Mouse (Mus musculus): ENCODE results near the gene Lysmd4. TPM values are rescaled to one million over a fixed set of nuclear protein-coding genes. Genes with fewer than 3 reads are reported as not detected.

Lysmd4 gene
- polyA plus RNA-seq, 1 experiment = 46.8 TPM

DNA sequence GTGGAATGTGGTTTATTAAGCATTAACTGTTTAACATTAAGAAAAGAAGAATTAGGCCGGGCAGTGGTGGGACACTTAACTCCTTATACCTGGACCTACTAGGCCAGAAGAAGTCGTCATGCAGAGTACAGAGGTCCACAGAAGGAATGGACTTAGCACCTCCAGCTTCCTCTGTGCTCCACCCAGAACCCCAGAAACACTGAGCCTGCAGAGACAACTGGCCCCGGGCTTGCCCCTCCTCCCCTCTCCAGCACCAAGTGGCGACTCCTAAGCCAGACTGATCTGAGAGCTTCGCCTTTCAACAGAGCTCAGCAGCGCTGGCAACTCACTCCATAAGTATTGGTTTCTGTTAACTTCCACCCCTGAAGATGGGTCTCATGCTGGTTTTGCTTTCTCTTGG, 14.6 kb upstream of the Lysmd4 start:
- H3K27me3 ChIP-seq (ENCODE audit: control insufficient read depth, insufficient read depth, low read length) = no peaks in the 10 kb centered on the region
- TF ChIP-seq CTCF (IDR thresholded peaks at IDR 0.05; ENCODE audit: borderline replicate concordance, insufficient read depth, low read depth, low read length) (no peak), POLR2A (IDR thresholded peaks at IDR 0.05; ENCODE audit: borderline replicate concordance, insufficient read depth, low read length) (no peak)
- DNase-seq = no peak
- 57% methylated on average over 6 of the region's 6 CpGs for WGBS
- no peak overlapping the region for H3K27ac ChIP-seq (ENCODE audit: insufficient read depth, low read length)
- H3K4me3 ChIP-seq (replicated peaks; ENCODE audit: insufficient read depth, low read depth, low read length) = no peak overlapping the region
- H3K4me1 ChIP-seq (ENCODE audit: control insufficient read depth, insufficient read depth, low read length) = no peaks in the 10 kb centered on the region

DNA sequence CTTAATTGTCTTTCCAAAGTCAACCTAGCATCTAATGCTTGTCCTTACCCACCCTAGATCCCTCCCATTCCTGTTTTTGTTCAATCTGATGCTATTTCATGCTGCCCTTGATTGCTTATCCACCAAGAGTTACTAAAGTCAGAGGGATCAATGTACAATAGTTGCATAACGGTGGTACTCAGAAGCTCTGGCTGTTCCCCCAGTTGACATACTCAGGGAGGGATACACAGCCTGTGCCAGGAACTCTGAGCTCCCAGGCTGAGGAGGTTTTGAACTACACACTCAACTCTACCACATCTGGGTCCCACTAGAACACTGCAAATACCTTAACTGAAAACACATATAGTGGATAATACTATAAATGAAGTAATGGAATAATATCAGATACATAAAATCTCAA, 14.0 kb upstream of the Lysmd4 start:
- 67% methylated on average over 1 of the region's 1 CpGs for WGBS
- DNase-seq = no peak
- no peak overlapping the region for H3K27ac ChIP-seq (ENCODE audit: insufficient read depth, low read length)
- H3K27me3 ChIP-seq (ENCODE audit: control insufficient read depth, insufficient read depth, low read length) = no peaks in the 10 kb centered on the region
- no peak for TF ChIP-seq CTCF (IDR thresholded peaks at IDR 0.05; ENCODE audit: borderline replicate concordance, insufficient read depth, low read depth, low read length)
- no peak for TF ChIP-seq POLR2A (IDR thresholded peaks at IDR 0.05; ENCODE audit: borderline replicate concordance, insufficient read depth, low read length)
- H3K4me3 ChIP-seq (replicated peaks; ENCODE audit: insufficient read depth, low read depth, low read length) = no peak overlapping the region
- H3K4me1 ChIP-seq (ENCODE audit: control insufficient read depth, insufficient read depth, low read length) = no peaks in the 10 kb centered on the region

DNA sequence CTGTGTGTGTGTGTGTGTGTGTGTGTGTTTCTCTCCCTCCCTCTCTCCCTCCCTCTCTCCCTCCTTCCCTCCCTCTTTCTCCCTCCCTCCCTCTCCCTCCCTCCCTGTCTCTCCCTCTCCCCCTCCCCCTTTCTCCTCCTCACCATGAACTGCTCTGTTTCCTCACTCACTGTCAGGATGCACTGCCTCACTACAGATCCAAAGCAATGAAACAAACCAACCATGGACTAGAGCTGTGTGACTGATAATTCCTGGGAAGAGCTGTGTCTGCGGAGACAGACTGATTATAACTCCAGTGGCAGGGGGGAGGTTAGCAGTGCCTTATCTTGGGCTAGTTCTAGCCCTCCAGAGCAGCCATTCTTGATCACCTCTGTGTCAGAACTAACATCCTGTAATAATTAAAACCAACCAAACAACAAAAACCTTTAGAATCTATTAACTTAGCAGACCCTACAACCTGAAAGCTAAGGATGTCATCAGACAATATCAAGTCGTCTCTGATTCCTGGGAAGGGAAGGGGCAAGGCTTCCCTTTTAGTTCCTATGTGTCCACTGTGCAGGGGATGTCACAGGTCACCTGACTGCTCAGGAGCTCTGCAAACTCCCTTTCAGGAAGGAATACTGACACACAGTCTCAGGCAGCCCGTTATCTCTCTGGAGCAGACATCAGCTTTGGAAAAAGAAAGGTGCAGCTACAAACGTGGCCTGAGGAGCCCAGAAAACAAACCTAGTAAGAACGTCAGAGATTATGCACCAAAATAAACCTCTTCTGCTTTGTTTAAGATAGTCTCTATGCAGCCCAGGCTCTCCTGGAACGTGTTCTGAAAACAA, 12.1 kb upstream of the Lysmd4 start:
- WGBS = 84% methylated on average over 6 of the region's 6 CpGs
- DNase-seq = no peak
- Histone ChIP-seq H3K27ac (ENCODE audit: insufficient read depth, low read length) (no peak overlapping the region), H3K4me3 (replicated peaks; ENCODE audit: insufficient read depth, low read depth, low read length) (no peak overlapping the region), H3K27me3 (ENCODE audit: control insufficient read depth, insufficient read depth, low read length) (no peaks in the 10 kb centered on the region), H3K4me1 (ENCODE audit: control insufficient read depth, insufficient read depth, low read length) (no peaks in the 10 kb centered on the region)
- TF ChIP-seq POLR2A (IDR thresholded peaks at IDR 0.05; ENCODE audit: borderline replicate concordance, insufficient read depth, low read length) (no peak), CTCF (IDR thresholded peaks at IDR 0.05; ENCODE audit: borderline replicate concordance, insufficient read depth, low read depth, low read length) (no peak)

DNA sequence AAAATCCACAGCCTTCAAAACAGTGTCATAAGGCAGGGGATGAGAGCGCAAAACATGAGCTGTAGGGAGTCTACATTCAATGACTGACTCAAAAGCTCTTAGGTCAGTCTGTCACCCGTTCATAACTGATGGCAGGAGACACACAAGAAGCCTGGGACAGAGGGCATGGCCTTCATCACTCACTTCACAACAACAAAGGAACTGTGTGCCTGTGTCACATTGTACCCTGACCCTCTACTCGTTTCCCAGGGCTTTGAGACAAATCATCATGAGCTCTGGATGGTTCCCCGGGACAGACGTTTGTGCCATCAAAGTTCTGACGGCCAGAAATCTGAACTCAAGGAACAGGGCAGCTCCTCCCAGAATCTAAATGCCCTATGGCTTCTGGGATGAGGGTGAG, 11.0 kb upstream of the Lysmd4 start:
- TF ChIP-seq CTCF (IDR thresholded peaks at IDR 0.05; ENCODE audit: borderline replicate concordance, insufficient read depth, low read depth, low read length) = no peak
- no peak for TF ChIP-seq POLR2A (IDR thresholded peaks at IDR 0.05; ENCODE audit: borderline replicate concordance, insufficient read depth, low read length)
- no peaks in the 10 kb centered on the region for H3K4me1 ChIP-seq (ENCODE audit: control insufficient read depth, insufficient read depth, low read length)
- H3K27ac ChIP-seq (ENCODE audit: insufficient read depth, low read length) = no peak overlapping the region
- H3K27me3 ChIP-seq (ENCODE audit: control insufficient read depth, insufficient read depth, low read length) = no peaks in the 10 kb centered on the region
- DNase-seq = no peak
- 64% methylated on average over 6 of the region's 6 CpGs for WGBS
- H3K4me3 ChIP-seq (replicated peaks; ENCODE audit: insufficient read depth, low read depth, low read length) = no peak overlapping the region

DNA sequence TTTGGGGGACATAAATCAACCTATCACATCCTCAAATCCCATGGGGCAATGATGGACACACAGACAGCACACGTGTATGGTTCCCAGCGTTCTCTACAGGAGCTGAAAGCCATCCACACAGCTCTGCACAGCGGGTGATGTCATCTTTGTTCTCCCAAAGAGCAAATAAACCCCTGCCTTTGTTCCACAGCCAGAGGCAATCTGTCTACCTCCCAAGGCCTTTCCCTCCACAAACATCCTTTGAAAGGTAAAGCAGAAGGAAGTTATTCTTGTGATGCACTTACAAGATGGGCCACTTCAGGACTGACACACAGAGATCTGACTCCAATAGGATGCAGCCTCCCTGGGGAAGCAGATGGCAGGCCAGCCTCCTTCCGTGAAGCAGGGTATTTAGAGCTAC, 10.4 kb upstream of the Lysmd4 start:
- Histone ChIP-seq H3K27ac (ENCODE audit: insufficient read depth, low read length) (no peak overlapping the region), H3K27me3 (ENCODE audit: control insufficient read depth, insufficient read depth, low read length) (no peaks in the 10 kb centered on the region), H3K4me3 (replicated peaks; ENCODE audit: insufficient read depth, low read depth, low read length) (no peak overlapping the region), H3K4me1 (ENCODE audit: control insufficient read depth, insufficient read depth, low read length) (no peaks in the 10 kb centered on the region)
- TF ChIP-seq POLR2A (IDR thresholded peaks at IDR 0.05; ENCODE audit: borderline replicate concordance, insufficient read depth, low read length) = no peak
- no peak for TF ChIP-seq CTCF (IDR thresholded peaks at IDR 0.05; ENCODE audit: borderline replicate concordance, insufficient read depth, low read depth, low read length)
- 58% methylated on average over 4 of the region's 4 CpGs for WGBS
- no peak for DNase-seq

DNA sequence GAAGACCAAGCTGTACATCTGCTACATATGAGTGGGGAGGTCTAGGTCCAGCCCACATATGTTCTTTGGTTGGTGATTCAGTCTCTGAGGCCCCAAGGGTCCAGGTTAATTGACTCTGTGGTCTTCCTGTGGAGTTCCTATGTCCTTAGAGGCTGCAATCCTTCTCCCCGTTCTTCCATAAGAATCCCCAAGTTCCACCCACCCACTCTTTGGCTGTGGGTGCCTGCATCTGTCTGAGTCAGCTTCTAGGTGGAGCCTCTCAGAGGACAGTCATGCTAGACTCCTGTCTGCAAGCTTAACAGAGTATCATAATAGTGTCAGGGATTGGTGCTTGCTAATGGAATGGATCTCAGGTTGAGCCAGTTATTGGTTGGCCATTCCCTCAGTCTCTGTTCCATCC, 8.8 kb upstream of the Lysmd4 start:
- no peak for TF ChIP-seq POLR2A (IDR thresholded peaks at IDR 0.05; ENCODE audit: borderline replicate concordance, insufficient read depth, low read length)
- no peak for TF ChIP-seq CTCF (IDR thresholded peaks at IDR 0.05; ENCODE audit: borderline replicate concordance, insufficient read depth, low read depth, low read length)
- DNase-seq = no peak
- H3K4me1 ChIP-seq (ENCODE audit: control insufficient read depth, insufficient read depth, low read length) = no peaks in the 10 kb centered on the region
- no peaks in the 10 kb centered on the region for H3K27me3 ChIP-seq (ENCODE audit: control insufficient read depth, insufficient read depth, low read length)
- no peak overlapping the region for H3K27ac ChIP-seq (ENCODE audit: insufficient read depth, low read length)
- WGBS = 76% methylated on average over 1 of the region's 1 CpGs
- no peak overlapping the region for H3K4me3 ChIP-seq (replicated peaks; ENCODE audit: insufficient read depth, low read depth, low read length)

DNA sequence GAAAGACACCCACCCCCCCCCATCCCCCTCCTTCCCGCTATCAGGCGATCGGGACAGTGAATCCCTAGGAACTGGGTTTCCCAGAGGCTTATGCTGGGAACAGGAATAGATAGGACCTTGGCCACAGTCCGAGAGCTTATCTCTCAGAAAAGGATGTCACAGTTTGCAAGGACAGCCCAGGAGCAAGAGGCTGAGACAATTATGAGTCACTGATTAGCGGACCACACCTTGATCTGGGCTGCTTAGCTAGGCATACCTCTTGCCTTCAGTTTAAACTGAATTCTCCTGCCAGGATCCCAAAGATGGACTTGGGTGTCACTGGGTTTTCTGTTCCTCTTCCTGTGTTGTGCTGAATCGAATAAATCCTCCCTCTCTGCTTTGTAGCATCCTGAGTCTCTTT, 6.0 kb upstream of the Lysmd4 start:
- H3K4me1 ChIP-seq (ENCODE audit: control insufficient read depth, insufficient read depth, low read length) = no peaks in the 10 kb centered on the region
- TF ChIP-seq CTCF (IDR thresholded peaks at IDR 0.05; ENCODE audit: borderline replicate concordance, insufficient read depth, low read depth, low read length) (no peak), POLR2A (IDR thresholded peaks at IDR 0.05; ENCODE audit: borderline replicate concordance, insufficient read depth, low read length) (no peak)
- no peak overlapping the region for H3K4me3 ChIP-seq (replicated peaks; ENCODE audit: insufficient read depth, low read depth, low read length)
- DNase-seq = no peak
- no peak overlapping the region for H3K27ac ChIP-seq (ENCODE audit: insufficient read depth, low read length)
- H3K27me3 ChIP-seq (ENCODE audit: control insufficient read depth, insufficient read depth, low read length) = no peaks in the 10 kb centered on the region
- 89% methylated on average over 6 of the region's 6 CpGs for WGBS

DNA sequence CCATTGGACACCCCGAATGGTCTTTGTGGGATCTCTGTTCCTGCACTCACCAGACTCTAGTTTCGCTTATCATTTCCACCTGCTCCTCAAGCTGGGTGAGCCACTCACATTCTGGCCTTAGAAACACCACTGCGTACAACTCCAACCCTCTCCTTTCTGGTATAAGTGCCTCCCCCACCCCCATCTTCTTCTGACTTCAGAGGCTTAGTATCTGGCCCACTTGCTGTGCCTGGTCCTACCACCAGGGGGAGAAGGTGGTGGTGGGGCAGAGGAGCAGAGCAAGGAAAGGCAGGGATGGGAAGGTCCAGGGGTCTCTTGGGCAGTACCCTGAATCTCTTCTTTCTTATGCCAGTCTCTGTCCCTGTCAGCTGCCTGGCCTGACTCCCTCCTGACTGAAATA, 5.3 kb upstream of the Lysmd4 start:
- no peak overlapping the region for H3K27ac ChIP-seq (ENCODE audit: insufficient read depth, low read length)
- H3K4me3 ChIP-seq (replicated peaks; ENCODE audit: insufficient read depth, low read depth, low read length) = no peak overlapping the region
- WGBS = 82% methylated on average over 3 of the region's 3 CpGs
- no peaks in the 10 kb centered on the region for H3K4me1 ChIP-seq (ENCODE audit: control insufficient read depth, insufficient read depth, low read length)
- TF ChIP-seq POLR2A (IDR thresholded peaks at IDR 0.05; ENCODE audit: borderline replicate concordance, insufficient read depth, low read length) (no peak), CTCF (IDR thresholded peaks at IDR 0.05; ENCODE audit: borderline replicate concordance, insufficient read depth, low read depth, low read length) (peak; percentile 79)
- peak; percentile 42 to 61 for DNase-seq
- no peaks in the 10 kb centered on the region for H3K27me3 ChIP-seq (ENCODE audit: control insufficient read depth, insufficient read depth, low read length)

All from cerebellum, adult 2 months (tissue).